Mouse (Mus musculus): Measurements from ENCODE around the gene Dio2.
A peak's percentile ranks its signal among the peaks of the same experiment; 100 is the strongest.

Dio2 gene

GRCm38 (mm10) chr12:90738388-90739223 lies at the start of gene Dio2:
Gene Dio2 (minus strand): TSS chr12:90738438.
- no peak for DNase-seq (ENCODE audit: low spot score in 2 of 2)

GRCm38 (mm10) chr12:90781438-90781837 lies 43.2 kb upstream of the Dio2 start:
- DNase-seq (ENCODE audit: low spot score in 2 of 2), result no peak

GRCm38 (mm10) chr12:90744752-90745151 lies 6.5 kb upstream of the Dio2 start:
- no peak for DNase-seq (ENCODE audit: low spot score in 2 of 2)

- no peak for DNase-seq (ENCODE audit: low spot score in 2 of 2)
These were observed 5.4 kb upstream of the Dio2 start for GRCm38 (mm10) chr12:90743633-90744032.

- DNase-seq (ENCODE audit: low spot score in 2 of 2), result peak; percentile 11 to 15
These were observed 2.2 kb upstream of the Dio2 start for GRCm38 (mm10) chr12:90740468-90740867.

GRCm38 (mm10) chr12:90737932-90738331 lies 306 bp downstream of the Dio2 start:
- DNase-seq (ENCODE audit: low spot score in 2 of 2), result no peak

- DNase-seq (ENCODE audit: low spot score in 2 of 2), result no peak
These were observed 2.8 kb downstream of the Dio2 start for GRCm38 (mm10) chr12:90735447-90735846.

- no peak for DNase-seq (ENCODE audit: low spot score in 2 of 2)
These were observed 3.7 kb downstream of the Dio2 start for GRCm38 (mm10) chr12:90734503-90734902.

GRCm38 (mm10) chr12:90733721-90734120 lies 4.5 kb downstream of the Dio2 start:
- DNase-seq (ENCODE audit: low spot score in 2 of 2), result no peak

- peak; percentile 34 to 39 for DNase-seq (ENCODE audit: low spot score in 2 of 2)
These were observed 8.6 kb downstream of the Dio2 start for GRCm38 (mm10) chr12:90729648-90730047.

GRCm38 (mm10) chr12:90725107-90725506 lies 13.1 kb downstream of the Dio2 start:
- no peak for DNase-seq (ENCODE audit: low spot score in 2 of 2)

- no peak for DNase-seq (ENCODE audit: low spot score in 2 of 2)
These were observed 13.6 kb downstream of the Dio2 start for GRCm38 (mm10) chr12:90724644-90725043.

- no peak for DNase-seq (ENCODE audit: low spot score in 2 of 2)
These were observed 44.1 kb downstream of the Dio2 start for GRCm38 (mm10) chr12:90694135-90694534.

All from spleen, postnatal 36 days (tissue).